Mouse (Mus musculus) regulatory T cell (primary cell): ENCODE measurements at regions not wholly inside any gene's neighbourhood (a gene's known extent, or its start where the extent isn't known, plus 50 kb on each side); places are given as distances from the start of the nearest gene placed in this dataset.

Source experiments
- in situ Hi-C: fragments of 300-600 bp; cut with MboI, MseI; formaldehyde crosslinking; loops from one replicate; pipeline ENCODE4 v1.15.1; 2025; ENCODE audit warnings: high pct_unique_total_duplicates

DNA sequence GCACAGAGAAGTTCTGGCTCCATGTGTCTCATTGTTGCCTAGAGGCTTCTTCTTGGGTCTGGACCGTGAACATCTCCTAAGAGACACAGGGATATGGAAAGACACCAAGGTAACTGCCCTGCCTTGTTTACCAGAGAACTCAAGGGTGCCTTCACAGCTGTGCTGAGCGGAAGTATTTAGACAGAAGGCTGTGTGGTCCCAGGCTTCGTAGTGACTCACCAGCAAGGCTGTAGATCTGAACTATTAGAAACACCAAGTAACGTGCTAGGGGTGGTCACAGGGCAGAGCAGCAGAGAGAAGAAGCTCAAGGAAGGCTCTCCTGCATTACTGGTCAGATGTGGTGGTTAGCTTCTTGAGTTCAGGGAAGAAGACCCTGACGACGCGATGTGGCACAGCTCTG lies 51.6 kb upstream of the Lpp start:
- in situ Hi-C loops, result loop anchor here (5.0 kb wide), 2 partner anchors 264 to 359 kb away; no protein-coding TSS in a partner anchor

- in situ Hi-C loops, result loop anchor here (5.0 kb wide), 2 partner anchors 263 to 358 kb away; no protein-coding TSS in a partner anchor
Observed at GRCm38 (mm10) chr16:24340646-24341045, 52.7 kb upstream of the Lpp start.

DNA sequence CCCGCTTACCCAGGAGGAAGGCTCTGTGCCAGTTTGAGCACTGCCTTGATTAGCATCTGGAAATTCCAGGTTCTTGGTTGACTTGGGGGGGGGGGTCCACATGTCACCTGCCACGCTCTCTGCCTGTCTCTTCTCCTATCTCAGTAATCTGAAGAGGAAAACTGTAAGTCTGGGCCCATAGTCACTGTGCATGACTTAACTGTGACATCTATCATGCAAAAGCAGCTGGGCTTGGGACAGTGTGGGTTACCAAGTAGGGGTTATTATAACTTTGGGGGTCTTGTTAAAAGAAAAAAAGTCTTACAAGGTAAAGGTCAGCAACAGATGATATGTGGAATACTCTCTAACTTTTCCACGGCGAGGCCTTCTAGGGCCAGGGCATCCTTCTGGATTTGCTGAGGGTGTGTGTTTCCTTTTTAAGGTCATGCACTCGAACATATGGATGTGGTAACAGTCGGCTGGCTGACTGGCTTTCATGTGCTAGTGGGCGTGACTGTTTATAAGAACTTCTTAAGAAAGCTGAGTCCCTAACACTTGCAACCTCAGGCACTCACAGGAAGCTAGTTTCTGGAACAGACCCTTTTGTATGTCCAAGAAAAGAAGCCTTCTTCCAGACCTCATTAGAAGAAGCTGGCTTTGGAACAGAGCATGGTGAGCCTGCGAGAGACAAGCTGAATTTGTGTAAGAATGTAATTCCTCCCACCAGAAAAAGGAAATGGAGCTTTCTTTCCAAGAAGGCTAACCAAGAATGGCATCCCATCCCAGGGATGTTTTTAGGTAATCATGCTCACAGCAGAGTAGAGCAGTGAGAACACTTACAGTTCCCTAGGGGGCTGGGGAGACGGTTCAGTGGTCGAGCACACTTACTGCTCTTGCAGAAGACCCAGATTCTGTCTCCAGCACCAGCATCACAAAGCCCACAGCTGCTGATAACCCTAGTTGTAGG lies 53.7 kb upstream of the Lpp start:
- in situ Hi-C loops, result loop anchor here (5.0 kb wide), 2 partner anchors 262 to 357 kb away; no protein-coding TSS in a partner anchor

DNA sequence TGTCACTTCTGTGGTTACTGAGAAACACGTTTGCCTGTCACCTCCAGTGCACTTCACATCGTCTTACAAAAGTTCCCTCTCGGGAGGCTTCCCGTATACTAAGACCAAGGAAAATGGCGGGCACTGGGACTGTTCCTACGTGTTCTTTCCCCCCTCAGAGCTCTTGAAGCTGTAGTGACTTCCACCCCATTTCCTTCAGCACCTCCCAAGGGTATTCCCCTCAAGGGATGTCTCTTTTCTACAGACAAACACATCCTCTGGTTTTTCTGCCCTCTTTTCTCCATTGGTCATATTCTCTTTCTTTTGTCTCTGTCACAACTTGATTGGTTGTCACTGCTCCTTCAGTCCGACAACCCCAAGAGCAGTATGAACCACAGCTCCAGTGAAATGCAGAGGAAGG lies 54.9 kb upstream of the Lpp start:
- in situ Hi-C loops, result no loop called here

DNA sequence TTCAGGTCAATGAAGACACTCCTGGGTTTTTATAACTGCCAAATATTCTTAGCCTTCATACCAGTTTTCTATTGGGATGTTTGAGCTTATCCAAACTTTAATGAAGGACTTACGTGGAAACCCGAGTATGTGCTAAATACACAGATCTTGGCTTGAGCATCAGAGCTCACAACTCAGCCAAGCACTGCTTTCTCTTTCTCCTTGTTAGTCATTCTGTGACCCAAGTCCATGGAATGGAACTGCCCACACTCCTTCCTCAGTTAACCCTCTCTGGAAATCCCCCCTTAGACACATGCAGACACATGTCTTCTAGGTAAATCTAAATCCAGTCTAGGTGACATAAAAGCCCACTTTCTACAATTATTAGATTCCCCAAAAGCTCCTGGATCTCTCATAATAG lies 58.9 kb upstream of the Lpp start:
- in situ Hi-C loops, result no loop called here

GRCm38 (mm10) chr16:24331446-24332020 lies 61.8 kb upstream of the Lpp start:
- in situ Hi-C loops, result no loop called here

GRCm38 (mm10) chr16:24326571-24326970 lies 66.7 kb upstream of the Lpp start:
- in situ Hi-C loops, result no loop called here

- in situ Hi-C loops, result no loop called here
Observed at GRCm38 (mm10) chr16:24326046-24326445, 67.3 kb upstream of the Lpp start.

- in situ Hi-C loops, result no loop called here
Observed at GRCm38 (mm10) chr16:24324917-24325316, 68.4 kb upstream of the Lpp start.

GRCm38 (mm10) chr16:24318723-24319437 lies 74.4 kb upstream of the Lpp start:
- in situ Hi-C loops, result no loop called here

- in situ Hi-C loops, result no loop called here
Observed at GRCm38 (mm10) chr16:24313544-24314326, 79.6 kb upstream of the Lpp start.

- in situ Hi-C loops, result no loop called here
Observed at GRCm38 (mm10) chr16:24305391-24305790, 87.9 kb upstream of the Lpp start.

- in situ Hi-C loops, result no loop called here
Observed at GRCm38 (mm10) chr16:24296790-24297189, 96.5 kb upstream of the Lpp start.

GRCm38 (mm10) chr16:24295626-24296440 lies 97.5 kb upstream of the Lpp start:
- in situ Hi-C loops, result no loop called here

DNA sequence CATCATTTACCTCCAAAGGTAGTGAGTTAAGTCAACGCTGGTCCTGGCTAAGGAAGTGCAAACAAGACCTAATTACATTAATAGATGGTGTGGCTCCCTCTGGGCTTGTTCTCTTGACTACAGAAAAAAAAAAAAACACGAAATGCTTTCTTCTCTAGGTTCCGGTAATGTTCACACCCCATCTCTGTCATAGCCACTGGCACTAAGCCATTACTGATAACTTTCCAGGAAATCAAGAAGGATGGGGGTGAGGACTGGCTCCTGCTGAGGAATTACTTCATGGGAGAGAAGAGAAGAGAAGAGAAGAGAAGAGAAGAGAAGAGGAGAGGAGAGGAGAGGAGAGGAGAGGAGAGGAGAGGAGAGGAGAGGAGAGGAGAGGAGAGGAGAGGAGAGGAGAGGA lies 109.1 kb upstream of the Lpp start:
- in situ Hi-C loops, result no loop called here

GRCm38 (mm10) chr16:24282194-24282683 lies 111.1 kb upstream of the Lpp start:
- in situ Hi-C loops, result no loop called here

- in situ Hi-C loops, result no loop called here
Observed at GRCm38 (mm10) chr16:24281561-24281960, 111.7 kb upstream of the Lpp start.

DNA sequence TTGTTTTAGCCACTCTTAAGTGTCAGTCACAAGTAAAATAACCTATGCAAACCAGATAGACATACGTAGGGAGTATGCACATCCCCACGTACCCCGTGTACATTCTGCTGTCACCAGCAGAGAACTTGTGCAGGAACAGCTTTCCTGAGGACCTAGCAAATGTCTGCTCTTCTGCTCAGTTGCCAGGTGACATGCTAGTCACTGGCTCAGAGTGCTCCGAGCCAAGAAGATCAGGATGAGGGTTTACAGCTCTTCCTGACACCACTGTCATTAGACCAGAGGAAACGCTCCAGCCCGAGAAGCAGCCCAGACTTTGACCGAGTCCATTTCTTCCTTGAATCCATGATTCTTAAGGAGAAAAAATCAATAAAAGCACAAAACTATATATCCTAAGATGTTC lies 115.5 kb upstream of the Lpp start:
- in situ Hi-C loops, result no loop called here

DNA sequence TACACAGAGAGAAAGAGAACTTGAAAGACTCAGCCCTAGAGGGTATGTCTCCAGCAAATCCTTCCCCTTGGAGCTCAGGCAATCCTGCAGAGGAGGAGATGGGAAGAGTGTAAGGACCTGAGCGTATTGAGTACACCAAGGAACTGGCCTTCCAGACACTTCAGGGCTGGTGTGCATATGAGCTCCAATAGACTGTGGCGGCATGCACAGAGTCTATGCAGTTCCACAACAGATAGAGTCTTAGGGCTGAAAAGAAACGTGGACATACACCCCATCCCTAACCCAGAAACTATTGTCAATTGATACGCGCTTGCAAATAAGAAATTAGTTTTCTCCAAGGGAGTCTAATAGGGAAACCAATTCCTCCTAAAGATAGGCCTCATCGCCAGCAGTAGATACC lies 130.6 kb upstream of the Lpp start:
- in situ Hi-C loops, result no loop called here

GRCm38 (mm10) chr16:24259711-24260230 lies 133.5 kb upstream of the Lpp start:
- in situ Hi-C loops, result loop anchor here (10.0 kb wide), 1 partner anchor 1485 kb away; no protein-coding TSS in a partner anchor
